11 mouse cellular contexts compared by ENCODE assay signal in genomic region chr4:115936646-115937045, GRCm38 (mm10). TPM values are rescaled to one million over a fixed set of nuclear protein-coding genes. Genes with fewer than 3 reads are reported as not detected.
A peak's percentile ranks its signal among the peaks of the same experiment; 100 is the strongest.
DNase-seq lines count a peak whose midpoint lies in the region; ATAC-seq lines count a peak whose summit lies in the region.
"Had no signal": no experiment of that assay in that cellular context is flagged by ENCODE, and none has a peak within 500 bp of the region (broad histone marks: within the 10 kb centered on the region; RNA-seq: fewer than 3 reads in every experiment).

No protein-coding gene starts in this region.

- no peaks in the 10 kb centered on the region for H3K36me3 ChIP-seq in heart, embryonic 16.5 days (ENCODE audit: control insufficient read depth, insufficient read depth)
- H3K36me3 ChIP-seq in embryonic facial prominence, embryonic 13.5 days, result no peaks in the 10 kb centered on the region
- H3K36me3 ChIP-seq in midbrain, embryonic 10.5 days, result peaks cover 40% of the 10 kb centered on the region

- peaks cover 92% of the 10 kb centered on the region for H3K27me3 ChIP-seq in heart, embryonic 16.5 days (ENCODE audit: control insufficient read depth, insufficient read depth, low read length)
- H3K27me3 ChIP-seq in embryonic facial prominence, embryonic 13.5 days, result peaks cover 99% of the 10 kb centered on the region
- peaks cover 100% of the 10 kb centered on the region for H3K27me3 ChIP-seq in midbrain, embryonic 10.5 days (ENCODE audit: low read depth, poor library complexity, severe bottlenecking)

- H3K4me1 ChIP-seq in heart, embryonic 16.5 days (ENCODE audit: control insufficient read depth, insufficient read depth, low read length), result peaks cover 13% of the 10 kb centered on the region
- H3K4me1 ChIP-seq in embryonic facial prominence, embryonic 13.5 days, result peaks cover 47% of the 10 kb centered on the region
- peaks cover 99% of the 10 kb centered on the region for H3K4me1 ChIP-seq in midbrain, embryonic 10.5 days

- DNase-seq in heart, postnatal 14 days, result no peak
- peak; percentile 29 for DNase-seq in adrenal gland, postnatal 14 days
- DNase-seq in midbrain, embryonic 10.5 days (ENCODE audit: low spot score), result peak; percentile 59
- no peak for DNase-seq in c-Kit-positive CD71-positive TER-119-positive erythroid progenitor cells, embryonic 14.5 days (ENCODE audit: low spot score)
- no peak for DNase-seq in right cerebral cortex, adult 18-20 months
- no peak for DNase-seq in kidney, postnatal 10 days

- intact Hi-C loops in heart, postnatal 14 days (cut with DNase I), result no loop called here

- H3K4me2 ChIP-seq in heart, embryonic 16.5 days (ENCODE audit: low read depth, low read length), result peak overlapping the region; percentile 41
- H3K4me2 ChIP-seq in embryonic facial prominence, embryonic 13.5 days, result peak overlapping the region; percentile 74

- ATAC-seq in heart, embryonic 16.5 days (replicated peaks; ENCODE audit: extremely low read depth, insufficient read depth, low FRiP score), result no peak
- ATAC-seq in embryonic facial prominence, embryonic 13.5 days (ENCODE audit: insufficient number of reproducible peaks, insufficient read depth, low FRiP score, low TSS enrichment, low read depth), result no peak

- peak overlapping the region; percentile 31 for H3K4me3 ChIP-seq in heart, embryonic 16.5 days (ENCODE audit: low read length)
- peak overlapping the region; percentile 23 for H3K4me3 ChIP-seq in embryonic facial prominence, embryonic 13.5 days
- H3K4me3 ChIP-seq in midbrain, embryonic 10.5 days, result peak overlapping the region; percentile 78
- H3K4me3 ChIP-seq: erythroblast, embryonic 14.5 days had no signal

- no peak overlapping the region for H3K27ac ChIP-seq in heart, embryonic 16.5 days (ENCODE audit: low read length)
- no peak overlapping the region for H3K27ac ChIP-seq in embryonic facial prominence, embryonic 13.5 days
- peak overlapping the region; percentile 89 for H3K27ac ChIP-seq in midbrain, embryonic 10.5 days (replicated peaks)

- H3K9me3 ChIP-seq in heart, embryonic 16.5 days (replicated peaks; ENCODE audit: control insufficient read depth, low read length), result no peaks in the 10 kb centered on the region
- H3K9me3 ChIP-seq in embryonic facial prominence, embryonic 13.5 days, result no peaks in the 10 kb centered on the region
- H3K9me3 ChIP-seq in midbrain, embryonic 10.5 days (replicated peaks), result no peaks in the 10 kb centered on the region

- no peak overlapping the region for H3K9ac ChIP-seq in heart, embryonic 16.5 days (ENCODE audit: low read length)
- no peak overlapping the region for H3K9ac ChIP-seq in embryonic facial prominence, embryonic 13.5 days

- WGBS in heart, embryonic 16.5 days, result 1% methylated on average over 20 of the region's 20 CpGs
- WGBS in embryonic facial prominence, embryonic 13.5 days, result 2% methylated on average over 20 of the region's 20 CpGs
- WGBS in midbrain, embryonic 10.5 days, result under 1% methylated on average over 20 of the region's 20 CpGs

RNA-seq across cellular contexts. Expression of gene Dmbx1, which starts 3.1 kb away (rescaled TPM):
- polyA plus RNA-seq in heart, embryonic 16.5 days (2015; fragmentation: Nextera tagmentation; extraction: Ambion mirVana), result 0.06 TPM in 1 of 2 replicates, not detected in the other
- not detected for total RNA-seq in heart, postnatal 14 days (2021)
- total RNA-seq in adrenal gland, postnatal 14 days (2021), result not detected in 2 replicates
- polyA plus RNA-seq in embryonic facial prominence, embryonic 13.5 days (2015; fragmentation: Nextera tagmentation; extraction: Ambion mirVana), result 2.4 and 3.9 TPM in 2 replicates
- 38.5 and 39.4 TPM in 2 replicates for polyA plus RNA-seq in midbrain, embryonic 10.5 days (2016; fragmentation: Nextera tagmentation; extraction: Ambion mirVana)
- total RNA-seq: left cerebral cortex, postnatal 25 days had no signal
- polyA plus RNA-seq: erythroblast, embryonic 14.5 days had no signal

RNA-seq across cellular contexts. Expression of gene 6430628N08Rik, which starts 46.2 kb away (rescaled TPM):
- not detected in 2 replicates for polyA plus RNA-seq in heart, embryonic 16.5 days (2015; fragmentation: Nextera tagmentation; extraction: Ambion mirVana)
- total RNA-seq in heart, postnatal 14 days (2021), result not detected
- not detected in 2 replicates for total RNA-seq in adrenal gland, postnatal 14 days (2021)
- not detected in 2 replicates for polyA plus RNA-seq in embryonic facial prominence, embryonic 13.5 days (2015; fragmentation: Nextera tagmentation; extraction: Ambion mirVana)
- 0.21 and 0.30 TPM in 2 replicates for polyA plus RNA-seq in midbrain, embryonic 10.5 days (2016; fragmentation: Nextera tagmentation; extraction: Ambion mirVana)
- polyA plus RNA-seq: erythroblast, embryonic 14.5 days; intestine, embryonic 14.5 days had no signal

RNA-seq across cellular contexts. Expression of gene Kncn, which starts 52.4 kb away (rescaled TPM):
- polyA plus RNA-seq in heart, embryonic 16.5 days (2015; fragmentation: Nextera tagmentation; extraction: Ambion mirVana), result not detected in 2 replicates
- not detected for total RNA-seq in heart, postnatal 14 days (2021)
- not detected in 2 replicates for total RNA-seq in adrenal gland, postnatal 14 days (2021)
- not detected in 2 replicates for polyA plus RNA-seq in embryonic facial prominence, embryonic 13.5 days (2015; fragmentation: Nextera tagmentation; extraction: Ambion mirVana)
- 0.07 TPM in 1 of 2 replicates, not detected in the other for polyA plus RNA-seq in midbrain, embryonic 10.5 days (2016; fragmentation: Nextera tagmentation; extraction: Ambion mirVana)
- polyA plus RNA-seq: intestine, embryonic 14.5 days had no signal

Comparison
In these comparisons a context has a peak if more than half of its experiments do, and no peak if none do; other contexts are left out.
1. H3K4me3 ChIP-seq: peak in every context shown above with its lines; median percentile 78 in midbrain, embryonic 10.5 days; 31 in heart, embryonic 16.5 days; 23 in embryonic facial prominence, embryonic 13.5 days.
2. DNase-seq: peak in adrenal gland, postnatal 14 days (single experiment) and midbrain, embryonic 10.5 days (single experiment); none in heart, postnatal 14 days (0 of 2), c-Kit-positive CD71-positive TER-119-positive erythroid progenitor cells, embryonic 14.5 days (single experiment), right cerebral cortex, adult 18-20 months (single experiment) and kidney, postnatal 10 days (single experiment).